Mouse (Mus musculus) liver, adult 2 months (tissue): ENCODE results near the gene Cxcl1. TPM values are rescaled to one million over a fixed set of nuclear protein-coding genes. Genes with fewer than 3 reads are reported as not detected.
A peak's percentile ranks its signal among the peaks of the same experiment; 100 is the strongest.

Experiments
- DNase-seq: peaks from one replicate; pipeline ENCODE4 v3.0.0-alpha.2; 2011; ENCODE audit warnings: low read depth, low spot score; ENCODE audit errors: extremely low read depth
- H3K27ac ChIP-seq: fragments of 200-500 bp; replicated peaks from 2 replicates; pipeline ENCODE4 v1.5.1; 2012; ENCODE audit warnings: low read depth, mild to moderate bottlenecking, control low read depth, inconsistent platforms, low read length; ENCODE audit not compliant: insufficient read depth
- H3K27me3 ChIP-seq: fragments of 200-500 bp; 2 replicates; pipeline ENCODE4 v1.6.1; 2012; ENCODE audit warnings: mild to moderate bottlenecking, moderate library complexity, low read length, inconsistent platforms; ENCODE audit not compliant: control insufficient read depth, insufficient read depth
- H3K36me3 ChIP-seq: fragments of 200-500 bp; 2 replicates; pipeline ENCODE4 v1.6.1; 2012; ENCODE audit warnings: low read length, inconsistent platforms; ENCODE audit not compliant: control insufficient read depth, insufficient read depth
- H3K4me1 ChIP-seq: fragments of 200-500 bp; 2 replicates; pipeline ENCODE4 v1.6.1; 2011; ENCODE audit warnings: low read length; ENCODE audit not compliant: control insufficient read depth, insufficient read depth
- H3K4me3 ChIP-seq: fragments of 200-500 bp; 2 replicates; pipeline ENCODE4 v1.5.1; 2011; ENCODE audit warnings: low read depth, mild to moderate bottlenecking, control low read depth, low read length, moderate library complexity; ENCODE audit not compliant: insufficient read depth
- H3K79me2 ChIP-seq: fragments of 200-500 bp; 2 replicates; pipeline ENCODE4 v1.6.1; 2012; ENCODE audit warnings: inconsistent platforms, mild to moderate bottlenecking, low read length, moderate library complexity; ENCODE audit not compliant: control insufficient read depth, insufficient read depth
- H3K9ac ChIP-seq: fragments of 200-500 bp; 2 replicates; pipeline ENCODE4 v1.6.1; 2012; ENCODE audit warnings: low read depth, mild to moderate bottlenecking, control low read depth, inconsistent platforms, low read length
- CTCF ChIP-seq: fragments of 200-500 bp; IDR thresholded peaks from 2 replicates; pipeline ENCODE4 v1.5.1; 2011; ENCODE audit warnings: low read depth, low read length, control low read depth
- POLR2A ChIP-seq: fragments of 200-500 bp; IDR thresholded peaks from 2 replicates; pipeline ENCODE4 v1.6.1; 2011; ENCODE audit warnings: low read length, control low read depth; ENCODE audit not compliant: insufficient read depth; ENCODE audit errors: extremely low read depth
- WGBS: fragments of 180-500 bp; shearing (Covaris S2); methylation state at CpG from one replicate; pipeline ENCODE4 v1.1.7; 2018; 5-methylcytosine and 5-hydroxymethylcytosine counted together
- polyA plus RNA-seq: library from polyadenylated mRNA; depleted of rRNA; stranded (reverse); fragments of >200 nt; gene quantifications from 2 replicates; pipeline ENCODE4 v1.2.3, GENCODE M21; 2012
- total RNA-seq: library from RNA; depleted of rRNA; stranded (reverse); fragments of >200 nt; gene quantifications from 2 replicates; pipeline ENCODE4 v1.2.3, GENCODE M21; 2014

The Cxcl1 gene
- total and polyA plus RNA-seq, 2 experiments, result 4.2 to 8.2 TPM

- 23% methylated on average over 7 of the region's 7 CpGs for WGBS
- TF ChIP-seq CTCF (no peak), POLR2A (no peak)
- no peak overlapping the region; the same call in 1 of the 2 replicates for H3K27ac ChIP-seq
Measured at GRCm38 (mm10) chr5:90872377-90872776, 18.7 kb upstream of the Cxcl1 start.

GRCm38 (mm10) chr5:90876045-90876444 lies 15.0 kb upstream of the Cxcl1 start:
- Histone ChIP-seq H3K4me3 (no peak overlapping the region), H3K9ac (no peak overlapping the region), H3K27me3 (no peaks in the 10 kb centered on the region), H3K27ac (no peak overlapping the region), H3K79me2 (no peaks in the 10 kb centered on the region), H3K4me1 (peaks cover 17% of the 10 kb centered on the region; the same call in 1 of the 2 replicates), H3K36me3 (no peaks in the 10 kb centered on the region)
- WGBS, result 85% methylated on average over 4 of the region's 4 CpGs
- TF ChIP-seq POLR2A, result no peak
- no peak for DNase-seq

More at GRCm38 (mm10) chr5:90872377-90872776, 18.7 kb upstream of the Cxcl1 start:
- Histone ChIP-seq H3K4me3 (no peak overlapping the region), H3K9ac (no peak overlapping the region), H3K79me2 (no peaks in the 10 kb centered on the region), H3K27me3 (no peaks in the 10 kb centered on the region), H3K4me1 (peaks cover 13% of the 10 kb centered on the region; the same call in 1 of the 2 replicates), H3K36me3 (no peaks in the 10 kb centered on the region)
- peak; percentile 98 for DNase-seq

- Histone ChIP-seq H3K36me3 (no peaks in the 10 kb centered on the region), H3K9ac (no peak overlapping the region)
- 66% methylated on average over 8 of the region's 8 CpGs for WGBS
Measured at GRCm38 (mm10) chr5:90876471-90877172, 14.4 kb upstream of the Cxcl1 start.

GRCm38 (mm10) chr5:90877173-90877512 lies 13.9 kb upstream of the Cxcl1 start:
- Histone ChIP-seq H3K79me2 (no peaks in the 10 kb centered on the region), H3K27me3 (no peaks in the 10 kb centered on the region), H3K27ac (no peak overlapping the region), H3K4me1 (peaks cover 16% of the 10 kb centered on the region; the same call in 1 of the 2 replicates), H3K9ac (no peak overlapping the region), H3K36me3 (no peaks in the 10 kb centered on the region), H3K4me3 (no peak overlapping the region)
- DNase-seq, result peak; percentile 66
- TF ChIP-seq CTCF, result no peak
- no peak for TF ChIP-seq POLR2A

More at GRCm38 (mm10) chr5:90876471-90877172, 14.4 kb upstream of the Cxcl1 start:
- Histone ChIP-seq H3K27ac (no peak overlapping the region), H3K79me2 (no peaks in the 10 kb centered on the region), H3K27me3 (no peaks in the 10 kb centered on the region), H3K4me3 (no peak overlapping the region), H3K4me1 (peaks cover 17% of the 10 kb centered on the region; the same call in 1 of the 2 replicates)
- TF ChIP-seq POLR2A, result no peak
- DNase-seq, result no peak

GRCm38 (mm10) chr5:90879307-90880014 lies 11.6 kb upstream of the Cxcl1 start:
- Histone ChIP-seq H3K36me3 (no peaks in the 10 kb centered on the region), H3K79me2 (no peaks in the 10 kb centered on the region), H3K4me3 (no peak overlapping the region), H3K27ac (no peak overlapping the region), H3K27me3 (no peaks in the 10 kb centered on the region), H3K9ac (no peak overlapping the region), H3K4me1 (peaks cover 14% of the 10 kb centered on the region)
- DNase-seq, result no peak
- TF ChIP-seq POLR2A (no peak), CTCF (no peak)
- 81% methylated on average over 3 of the region's 3 CpGs for WGBS

- 91% methylated on average over 7 of the region's 7 CpGs for WGBS
- H3K4me1 ChIP-seq, result peaks cover 17% of the 10 kb centered on the region
- no peaks in the 10 kb centered on the region for H3K27me3 ChIP-seq
- H3K79me2 ChIP-seq, result no peaks in the 10 kb centered on the region
- no peak overlapping the region for H3K9ac ChIP-seq
- no peak for DNase-seq
- no peak for TF ChIP-seq CTCF
- no peak for TF ChIP-seq POLR2A
- H3K36me3 ChIP-seq, result no peaks in the 10 kb centered on the region
- H3K27ac ChIP-seq, result no peak overlapping the region
- H3K4me3 ChIP-seq, result no peak overlapping the region
Measured at GRCm38 (mm10) chr5:90880335-90880850, 10.6 kb upstream of the Cxcl1 start.
